Mouse (Mus musculus) kidney, embryonic 15.5 days (tissue): Measurements from ENCODE around the gene Emd. TPM values are rescaled to one million over a fixed set of nuclear protein-coding genes. Genes with fewer than 3 reads are reported as not detected.

Experiments
- microRNA-seq: library from miRNA; unstranded; fragments of <30 nt; microRNA quantifications from one replicate; pipeline ENCODE4, GENCODE M21; 2016
- polyA plus RNA-seq: library from polyadenylated mRNA; unstranded; fragments of >200 nt; fragmentation: Nextera tagmentation; extraction: Ambion mirVana; gene quantifications from 2 replicates; pipeline ENCODE4 v1.2.1, GENCODE M21; 2015

Gene Emd
- polyA plus RNA-seq, 1 experiment from 2014 or later = 27.9 TPM

Small RNAs within 50 kb of the gene (microRNA-seq; reads per million reads assigned to microRNA genes)
- gene Mir7091 = not detected

Other genes starting within 250 kb of the Emd start
- gene Irak1, start 230.8 kb upstream of the Emd start, polyA plus RNA-seq = 71.5 and 77.8 TPM in 2 replicates
- gene Opn1mw, start 127.2 kb upstream of the Emd start, polyA plus RNA-seq = not detected in 2 replicates
- gene Mecp2, start 119.3 kb upstream of the Emd start, polyA plus RNA-seq = 11.2 and 12.1 TPM in 2 replicates
- gene Tex28, start 86.8 kb upstream of the Emd start, polyA plus RNA-seq = not detected in 2 replicates
- 0.06 and 0.14 TPM in 2 replicates for gene Tktl1, start 77.4 kb upstream of the Emd start, polyA plus RNA-seq
- gene Flna, start 4.9 kb upstream of the Emd start, polyA plus RNA-seq = 243 and 308 TPM in 2 replicates
- 796 and 801 TPM in 2 replicates for gene Rpl10, start 16.1 kb downstream of the Emd start, polyA plus RNA-seq
- gene Taz, start 27.2 kb downstream of the Emd start, polyA plus RNA-seq = 88.2 and 91.1 TPM in 2 replicates
- 12.8 and 13.0 TPM in 2 replicates for gene Dnase1l1, start 27.6 kb downstream of the Emd start, polyA plus RNA-seq
- gene Atp6ap1, start 42.4 kb downstream of the Emd start, polyA plus RNA-seq = 137 TPM in 2 replicates
- 191 and 221 TPM in 2 replicates for gene Gdi1, start 50.3 kb downstream of the Emd start, polyA plus RNA-seq
- gene Fam50a, start 58.3 kb downstream of the Emd start, polyA plus RNA-seq = 67.0 and 67.1 TPM in 2 replicates
- gene Plxna3, start 74.4 kb downstream of the Emd start, polyA plus RNA-seq = 11.4 and 17.0 TPM in 2 replicates
- 123 and 126 TPM in 2 replicates for gene Lage3, start 98.9 kb downstream of the Emd start, polyA plus RNA-seq
- gene Ubl4a, start 118.5 kb downstream of the Emd start, polyA plus RNA-seq = 68.4 and 76.0 TPM in 2 replicates
- gene Slc10a3, start 118.7 kb downstream of the Emd start, polyA plus RNA-seq = 19.7 and 22.1 TPM in 2 replicates
- 38.9 and 40.2 TPM in 2 replicates for gene Fam3a, start 138.6 kb downstream of the Emd start, polyA plus RNA-seq
- gene Ikbkg, start 138.6 kb downstream of the Emd start, polyA plus RNA-seq = 19.9 and 21.0 TPM in 2 replicates
- gene G6pdx, start 174.5 kb downstream of the Emd start, polyA plus RNA-seq = 45.7 and 49.2 TPM in 2 replicates
- gene Gm6880, start 226.7 kb downstream of the Emd start, polyA plus RNA-seq = not detected in 2 replicates